Mouse (Mus musculus) brain, embryonic 14.5 days (tissue): ENCODE measurements around the gene Ehhadh. TPM values are rescaled to one million over a fixed set of nuclear protein-coding genes. Genes with fewer than 3 reads are reported as not detected.
A peak's percentile ranks its signal among the peaks of the same experiment; 100 is the strongest.

Source experiments
- DNase-seq: peaks from one replicate; pipeline ENCODE4 v3.0.0-alpha.2; 2011; ENCODE audit warnings: low read depth
- CTCF ChIP-seq: fragments of 200-500 bp; IDR thresholded peaks from 2 replicates; pipeline ENCODE4 v1.5.1; 2012; ENCODE audit warnings: inconsistent platforms, mild to moderate bottlenecking, moderate library complexity, borderline replicate concordance; ENCODE audit not compliant: insufficient read depth, insufficient read length; ENCODE audit errors: extremely low read depth
- POLR2A ChIP-seq: fragments of 200-500 bp; IDR thresholded peaks from 2 replicates; pipeline ENCODE4 v1.6.1; 2012; ENCODE audit warnings: mild to moderate bottlenecking, inconsistent platforms, borderline replicate concordance; ENCODE audit not compliant: poor library complexity, insufficient read depth, insufficient read length, severe bottlenecking; ENCODE audit errors: extremely low read depth
- polyA plus RNA-seq: library from polyadenylated mRNA; depleted of rRNA; stranded (reverse); fragments of >200 nt; gene quantifications from 2 replicates; pipeline ENCODE4 v1.2.3, GENCODE M21; 2012; rRNA removed

Ehhadh gene
- polyA plus RNA-seq, 1 experiment, result 1.9 TPM

DNA sequence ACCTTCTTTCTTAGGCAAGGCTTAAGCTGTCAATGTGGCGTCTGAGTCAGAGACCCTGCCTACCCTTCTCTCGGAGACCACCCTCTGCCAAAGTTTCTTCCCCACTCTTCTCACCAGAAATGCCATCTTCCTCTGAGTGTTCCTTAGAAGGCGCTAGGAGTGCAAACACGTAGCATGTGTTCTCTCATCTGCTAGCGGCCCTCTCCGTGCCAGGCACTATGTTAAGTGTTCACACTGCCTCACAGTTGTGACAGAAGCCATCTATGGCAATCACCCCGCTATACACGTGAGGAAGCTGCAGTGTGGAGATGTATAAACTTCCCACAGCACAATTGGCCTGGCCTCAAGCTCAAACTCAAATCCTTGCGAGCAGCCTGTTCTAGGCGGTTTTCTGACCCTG, 73.1 kb downstream of the Ehhadh start:
- TF ChIP-seq CTCF, result no peak
- no peak for TF ChIP-seq POLR2A
- DNase-seq, result peak; percentile 76

Other genes starting within 250 kb of the Ehhadh start
- gene 2510009E07Rik, start 93.1 kb downstream of the Ehhadh start, polyA plus RNA-seq, result 36.0 and 57.0 TPM in 2 replicates
- 7.8 and 13.2 TPM in 2 replicates for gene Map3k13, start 6.5 kb upstream of the Ehhadh start, polyA plus RNA-seq
- gene Tmem41a, start 159.7 kb upstream of the Ehhadh start, polyA plus RNA-seq, result 26.9 and 27.7 TPM in 2 replicates
- gene Liph, start 207.9 kb upstream of the Ehhadh start, polyA plus RNA-seq, result 0.35 and 0.46 TPM in 2 replicates
- gene Senp2, start 221.7 kb upstream of the Ehhadh start, polyA plus RNA-seq, result 32.6 and 37.7 TPM in 2 replicates